Mouse (Mus musculus): ENCODE results near the gene Skap2.

Skap2 gene

GRCm38 (mm10) chr6:51838177-51838576 is 174.2 kb downstream of the Skap2 start:
- no peak for DNase-seq

- DNase-seq, result no peak
These were observed 179.0 kb downstream of the Skap2 start for GRCm38 (mm10) chr6:51833362-51833761.

GRCm38 (mm10) chr6:51825621-51826021 is 186.7 kb downstream of the Skap2 start:
- peak; percentile 11 for DNase-seq

- DNase-seq, result peak; percentile 27
These were observed 188.1 kb downstream of the Skap2 start for GRCm38 (mm10) chr6:51824136-51824830.

- peak; percentile 30 for DNase-seq
These were observed 190.3 kb downstream of the Skap2 start for GRCm38 (mm10) chr6:51822049-51822448.

GRCm38 (mm10) chr6:51820853-51821252 is 191.5 kb downstream of the Skap2 start:
- DNase-seq, result peak; percentile 48

GRCm38 (mm10) chr6:51816892-51817621 is 195.3 kb downstream of the Skap2 start:
- no peak for DNase-seq

GRCm38 (mm10) chr6:51810906-51811305 is 201.4 kb downstream of the Skap2 start:
- no peak for DNase-seq

GRCm38 (mm10) chr6:51809164-51809824 is 203.1 kb downstream of the Skap2 start:
- DNase-seq, result no peak

GRCm38 (mm10) chr6:51808011-51808410 is 204.3 kb downstream of the Skap2 start:
- no peak for DNase-seq

Measured in kidney, postnatal 14 days (tissue).